Mouse (Mus musculus) CD8-positive naive resting alpha-beta T cell, adult 57 days (primary cell): ENCODE data around the gene Dctn2. TPM values are rescaled to one million over a fixed set of nuclear protein-coding genes. Genes with fewer than 3 reads are reported as not detected.

Experiments used
- total RNA-seq: library from RNA; stranded (reverse); gene quantifications from one replicate; pipeline ENCODE4 v1.2.4, GENCODE M21; 2023

Dctn2 gene
- total RNA-seq, result 99.5 TPM

GRCm38 (mm10) chr10:127266112-127267091 lies at the start of gene Dctn2:
TSS of gene Dctn2 (plus strand) at chr10:127266368.

GRCm38 (mm10) chr10:127262548-127263398 lies 3.4 kb upstream of the Dctn2 start, which contains the start of gene Kif5a:
TSS of gene Kif5a (minus strand) at chr10:127263348.

GRCm38 (mm10) chr10:127288800-127289572 lies 22.8 kb downstream of the Dctn2 start, which contains the start of gene Mbd6:
TSS of gene Mbd6 (minus strand) at chr10:127289018.

GRCm38 (mm10) chr10:127311476-127312355 lies 45.5 kb downstream of the Dctn2 start, which contains the start of gene Mars:
TSS of gene Mars (minus strand) at chr10:127311786.

GRCm38 (mm10) chr10:127321621-127322020 lies 55.5 kb downstream of the Dctn2 start, which contains the start of gene Arhgap9:
TSS of gene Arhgap9 (plus strand) at chr10:127321964.

Other genes starting within 250 kb of the Dctn2 start
- 17.7 TPM for gene Tsfm, start 235.5 kb upstream of the Dctn2 start, total RNA-seq
- 31.4 TPM for gene Mettl1, start 225.0 kb upstream of the Dctn2 start, total RNA-seq
- not detected for gene Eef1akmt3, start 224.9 kb upstream of the Dctn2 start, total RNA-seq
- gene Cyp27b1, start 218.1 kb upstream of the Dctn2 start, total RNA-seq, result 1.4 TPM
- gene March9, start 206.2 kb upstream of the Dctn2 start, total RNA-seq, result 4.0 TPM
- gene Cdk4, start 202.8 kb upstream of the Dctn2 start, total RNA-seq, result 126 TPM
- gene Tspan31, start 196.1 kb upstream of the Dctn2 start, total RNA-seq, result 10.0 TPM
- 153 TPM for gene Agap2, start 191.1 kb upstream of the Dctn2 start, total RNA-seq
- 86.9 TPM for gene Os9, start 145.2 kb upstream of the Dctn2 start, total RNA-seq
- gene B4galnt1, start 101.1 kb upstream of the Dctn2 start, total RNA-seq, result 838 TPM
- not detected for gene Slc26a10, start 85.7 kb upstream of the Dctn2 start, total RNA-seq
- gene Arhgef25, start 76.3 kb upstream of the Dctn2 start, total RNA-seq, result 0.49 TPM
- 60.7 TPM for gene Dtx3, start 70.6 kb upstream of the Dctn2 start, total RNA-seq
- 35.9 TPM for gene Pip4k2c, start 54.8 kb upstream of the Dctn2 start, total RNA-seq
- gene Kif5a, start 3.0 kb upstream of the Dctn2 start, total RNA-seq, result not detected
- gene Mbd6, start 22.6 kb downstream of the Dctn2 start, total RNA-seq, result 93.2 TPM
- gene Mars, start 45.4 kb downstream of the Dctn2 start, total RNA-seq, result 44.1 TPM
- 328 TPM for gene Arhgap9, start 55.6 kb downstream of the Dctn2 start, total RNA-seq
- gene Gli1, start 75.6 kb downstream of the Dctn2 start, total RNA-seq, result not detected
- gene Inhbe, start 88.0 kb downstream of the Dctn2 start, total RNA-seq, result not detected
- not detected for gene Inhbc, start 104.1 kb downstream of the Dctn2 start, total RNA-seq
- 83.0 TPM for gene R3hdm2, start 114.0 kb downstream of the Dctn2 start, total RNA-seq
- gene Stac3, start 235.3 kb downstream of the Dctn2 start, total RNA-seq, result 6.2 TPM
- gene Ndufa4l2, start 248.6 kb downstream of the Dctn2 start, total RNA-seq, result not detected